Mouse (Mus musculus) intestine, embryonic 14.5 days (tissue): Measurements from ENCODE around the gene Atf5. TPM values are rescaled to one million over a fixed set of nuclear protein-coding genes. Genes with fewer than 3 reads are reported as not detected.
A peak's percentile ranks its signal among the peaks of the same experiment; 100 is the strongest.

ENCODE experiments used
- ATAC-seq: fragments of 200-750 bp; cut with Nextera tagmentation; replicated peaks from 2 replicates; pipeline ENCODE4 v1.8.0; 2017; ENCODE audit warnings: low read depth, moderate number of reproducible peaks, moderate TSS enrichment, moderate library complexity; ENCODE audit not compliant: low FRiP score, low TSS enrichment
- DNase-seq: peaks from one replicate; pipeline ENCODE4 v3.0.0-alpha.2; 2018; ENCODE audit warnings: low spot score
- H3K27ac ChIP-seq: fragments of 300-500 bp; sonication (generic); 2 replicates; pipeline ENCODE4 v1.5.1; 2014; ENCODE audit warnings: low read depth, mild to moderate bottlenecking, control low read depth
- H3K27me3 ChIP-seq: fragments of 300-500 bp; sonication (generic); replicated peaks from 2 replicates; pipeline ENCODE4 v1.6.1; 2014; ENCODE audit warnings: low read length, control low read depth; ENCODE audit not compliant: control insufficient read depth, insufficient read depth
- H3K36me3 ChIP-seq: fragments of 300-500 bp; sonication (generic); 2 replicates; pipeline ENCODE4 v1.6.1; 2014; ENCODE audit warnings: low read length, control low read depth; ENCODE audit not compliant: control insufficient read depth, insufficient read depth
- H3K4me1 ChIP-seq: fragments of 300-500 bp; sonication (generic); replicated peaks from 2 replicates; pipeline ENCODE4 v1.6.1; 2014; ENCODE audit warnings: low read length, control low read depth, mixed read lengths; ENCODE audit not compliant: control insufficient read depth, insufficient read depth
- H3K4me2 ChIP-seq: fragments of 300-500 bp; sonication (generic); 2 replicates; pipeline ENCODE4 v1.6.1; 2014; ENCODE audit warnings: low read length
- H3K4me3 ChIP-seq: fragments of 300-500 bp; sonication (generic); 2 replicates; pipeline ENCODE4 v1.5.1; 2014; ENCODE audit warnings: low read depth, low read length, control low read depth, mixed read lengths
- H3K9ac ChIP-seq: fragments of 300-500 bp; sonication (generic); 2 replicates; pipeline ENCODE4 v1.6.1; 2014; ENCODE audit warnings: mild to moderate bottlenecking, low read length
- H3K9me3 ChIP-seq: fragments of 300-500 bp; sonication (generic); 2 replicates; pipeline ENCODE4 v1.6.1; 2016; ENCODE audit warnings: low read length, control low read depth; ENCODE audit not compliant: control insufficient read depth
- WGBS: fragments of 180-500 bp; shearing (Covaris S2); extraction: QIAGEN DNeasy Blood & Tissue Kit; methylation state at CpG from one replicate; pipeline ENCODE4 v1.1.7; 2014; 5-methylcytosine and 5-hydroxymethylcytosine counted together
- polyA plus RNA-seq: library from polyadenylated mRNA; unstranded; fragments of >200 nt; fragmentation: Nextera tagmentation; extraction: Ambion mirVana; gene quantifications from 2 replicates; pipeline ENCODE4 v1.2.1, GENCODE M21; 2014

Gene Atf5
- polyA plus RNA-seq, 1 experiment from 2014 or later: 3.0 TPM

DNA sequence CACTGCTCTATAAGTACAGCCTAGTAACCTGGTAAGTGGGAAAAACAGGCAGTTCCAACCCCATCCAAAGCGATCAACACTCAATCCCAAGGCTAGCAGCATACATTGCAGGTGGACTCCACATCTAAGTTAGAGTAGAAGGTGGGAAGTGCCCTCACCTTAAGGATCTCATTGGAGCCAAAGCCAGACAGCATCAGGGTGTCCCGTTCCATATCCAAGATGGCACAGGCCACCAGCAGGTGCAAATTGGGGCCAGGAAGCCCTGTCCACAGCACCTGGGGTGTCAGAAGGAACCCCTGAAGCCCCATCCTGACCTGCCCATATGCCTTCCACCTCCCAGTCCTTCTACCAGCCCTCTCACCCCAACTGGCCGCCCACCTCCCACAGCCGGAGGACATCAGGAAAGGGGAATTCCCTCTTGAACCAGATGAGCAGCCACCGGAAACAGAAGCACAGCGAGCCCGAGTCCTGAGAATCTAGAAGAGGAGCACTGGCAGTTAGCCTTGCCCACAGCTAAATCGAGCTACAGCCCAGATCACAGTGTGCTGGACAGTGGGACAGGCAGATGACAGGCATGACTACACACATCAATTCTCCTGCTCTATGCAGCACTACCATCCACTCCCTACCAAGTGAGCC is 25.5 kb upstream of the Atf5 start:
- Histone ChIP-seq H3K4me3 (no peak overlapping the region), H3K36me3 (peaks cover 63% of the 10 kb centered on the region), H3K9me3 (no peaks in the 10 kb centered on the region), H3K27ac (no peak overlapping the region), H3K9ac (no peak overlapping the region), H3K4me2 (no peak overlapping the region), H3K4me1 (no peaks in the 10 kb centered on the region; the same call in 1 of the 2 replicates), H3K27me3 (peaks cover 14% of the 10 kb centered on the region)
- ATAC-seq (no peak), DNase-seq (no peak)
- WGBS: 91% methylated on average over 8 of the region's 8 CpGs

- Histone ChIP-seq H3K9me3 (no peaks in the 10 kb centered on the region), H3K36me3 (peaks cover 48% of the 10 kb centered on the region), H3K4me2 (no peak overlapping the region; the same call in 1 of the 2 replicates), H3K9ac (no peak overlapping the region), H3K27ac (no peak overlapping the region), H3K4me1 (no peaks in the 10 kb centered on the region; the same call in 1 of the 2 replicates), H3K4me3 (peak overlapping the region; percentile 31; the same call in 1 of the 2 replicates), H3K27me3 (peaks cover 14% of the 10 kb centered on the region)
- 55% methylated on average over 14 of the region's 14 CpGs for WGBS
- DNase-seq: no peak
- no peak for ATAC-seq
Measured at GRCm38 (mm10) chr7:44840426-44840825, 24.0 kb upstream of the Atf5 start.

GRCm38 (mm10) chr7:44839491-44840191 is 23.2 kb upstream of the Atf5 start:
- Histone ChIP-seq H3K9me3 (no peaks in the 10 kb centered on the region), H3K4me1 (no peaks in the 10 kb centered on the region; the same call in 1 of the 2 replicates), H3K36me3 (peaks cover 41% of the 10 kb centered on the region), H3K9ac (peak overlapping the region; percentile 32; the same call in 1 of the 2 replicates), H3K27me3 (peaks cover 14% of the 10 kb centered on the region), H3K4me3 (peak overlapping the region; percentile 31), H3K27ac (no peak overlapping the region), H3K4me2 (peak overlapping the region; percentile 59)
- under 1% methylated on average over 52 of the region's 58 CpGs for WGBS
- ATAC-seq: peak; percentile 58
- DNase-seq: no peak

DNA sequence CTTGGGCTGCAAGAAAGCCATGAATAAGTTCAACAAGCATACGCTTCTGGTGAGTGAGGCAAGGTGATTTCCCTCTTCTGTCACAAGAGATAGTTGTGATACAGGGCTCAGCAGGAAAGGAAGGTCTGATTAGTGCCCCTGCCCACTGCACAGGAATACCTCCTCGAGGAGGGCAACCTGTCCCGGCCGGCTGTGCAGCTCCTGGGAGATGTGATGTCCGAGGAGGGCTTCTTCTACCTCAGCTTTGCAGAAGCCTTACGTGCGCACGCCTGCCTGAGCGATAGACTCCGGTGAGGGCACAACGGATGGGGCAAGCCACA is 22.7 kb upstream of the Atf5 start:
- 29% methylated on average over 11 of the region's 11 CpGs for WGBS
- ATAC-seq (no peak), DNase-seq (no peak)
- no peaks in the 10 kb centered on the region; the same call in 1 of the 2 replicates for H3K4me1 ChIP-seq
- peak overlapping the region; percentile 59 for H3K4me2 ChIP-seq
- H3K4me3 ChIP-seq: peak overlapping the region; percentile 31
- H3K27ac ChIP-seq: no peak overlapping the region
- H3K27me3 ChIP-seq: peaks cover 14% of the 10 kb centered on the region
- H3K9ac ChIP-seq: no peak overlapping the region; the same call in 1 of the 2 replicates
- peaks cover 35% of the 10 kb centered on the region for H3K36me3 ChIP-seq
- no peaks in the 10 kb centered on the region for H3K9me3 ChIP-seq

- H3K4me2 ChIP-seq: no peak overlapping the region
- peaks cover 25% of the 10 kb centered on the region for H3K36me3 ChIP-seq
- 78% methylated on average over 6 of the region's 6 CpGs for WGBS
- no peak overlapping the region for H3K27ac ChIP-seq
- H3K27me3 ChIP-seq: peaks cover 14% of the 10 kb centered on the region
- H3K9me3 ChIP-seq: no peaks in the 10 kb centered on the region
- no peaks in the 10 kb centered on the region; the same call in 1 of the 2 replicates for H3K4me1 ChIP-seq
- no peak overlapping the region for H3K4me3 ChIP-seq
- ATAC-seq (no peak), DNase-seq (no peak)
- H3K9ac ChIP-seq: no peak overlapping the region
Measured at GRCm38 (mm10) chr7:44838073-44838472, 21.6 kb upstream of the Atf5 start.

- no peaks in the 10 kb centered on the region for H3K9me3 ChIP-seq
Measured at GRCm38 (mm10) chr7:44836423-44837053, 20.1 kb upstream of the Atf5 start.

GRCm38 (mm10) chr7:44836016-44836404 is 19.6 kb upstream of the Atf5 start:
- Histone ChIP-seq H3K9ac (no peak overlapping the region), H3K27ac (no peak overlapping the region), H3K4me3 (no peak overlapping the region)

More at GRCm38 (mm10) chr7:44836423-44837053, 20.1 kb upstream of the Atf5 start:
- Histone ChIP-seq H3K27me3 (peaks cover 14% of the 10 kb centered on the region), H3K4me3 (no peak overlapping the region), H3K27ac (no peak overlapping the region), H3K9ac (no peak overlapping the region), H3K36me3 (peaks cover 18% of the 10 kb centered on the region), H3K4me2 (no peak overlapping the region), H3K4me1 (no peaks in the 10 kb centered on the region; the same call in 1 of the 2 replicates)
- 84% methylated on average over 9 of the region's 9 CpGs for WGBS
- DNase-seq (no peak), ATAC-seq (no peak)

GRCm38 (mm10) chr7:44835373-44836015 is 19.0 kb upstream of the Atf5 start:
- Histone ChIP-seq H3K9me3 (no peaks in the 10 kb centered on the region), H3K4me1 (no peaks in the 10 kb centered on the region; the same call in 1 of the 2 replicates), H3K4me2 (no peak overlapping the region), H3K4me3 (no peak overlapping the region), H3K9ac (no peak overlapping the region), H3K27me3 (peaks cover 13% of the 10 kb centered on the region), H3K36me3 (peaks cover 21% of the 10 kb centered on the region), H3K27ac (no peak overlapping the region)
- WGBS: 74% methylated on average over 1 of the region's 1 CpGs
- ATAC-seq (no peak), DNase-seq (no peak)

More at GRCm38 (mm10) chr7:44836016-44836404, 19.6 kb upstream of the Atf5 start:
- no peak overlapping the region for H3K4me2 ChIP-seq
- 35% methylated on average over 3 of the region's 3 CpGs for WGBS
- DNase-seq (no peak), ATAC-seq (no peak)
- no peaks in the 10 kb centered on the region; the same call in 1 of the 2 replicates for H3K4me1 ChIP-seq
- H3K9me3 ChIP-seq: no peaks in the 10 kb centered on the region
- H3K36me3 ChIP-seq: peaks cover 20% of the 10 kb centered on the region
- peaks cover 14% of the 10 kb centered on the region for H3K27me3 ChIP-seq
